Mouse (Mus musculus): ENCODE measurements around the gene Col5a3. TPM values are rescaled to one million over a fixed set of nuclear protein-coding genes. Genes with fewer than 3 reads are reported as not detected.

The Col5a3 gene
- polyA plus RNA-seq, 1 experiment, result 1.4 TPM

- 58% methylated on average over 5 of the region's 5 CpGs for WGBS
- no peak for DNase-seq (ENCODE audit: low read depth in 1 of 2, low spot score in 2 of 2)
- TF ChIP-seq POLR2A (IDR thresholded peaks at IDR 0.05; ENCODE audit: low read depth, low read length), result no peak
- TF ChIP-seq CTCF (IDR thresholded peaks at IDR 0.05; ENCODE audit: extremely low read depth, insufficient read depth, insufficient read length, insufficient replicate concordance), result no peak
- Histone ChIP-seq H3K4me3 (ENCODE audit: extremely low read depth, insufficient read depth, insufficient read length) (no peak overlapping the region), H3K36me3 (ENCODE audit: control insufficient read depth, insufficient read depth, low read length) (no peaks in the 10 kb centered on the region), H3K4me1 (ENCODE audit: control insufficient read depth, insufficient read depth, insufficient read length) (no peaks in the 10 kb centered on the region), H3K27ac (ENCODE audit: insufficient read depth, low read length) (no peak overlapping the region), H3K27me3 (ENCODE audit: control insufficient read depth, insufficient read depth, low read length) (no peaks in the 10 kb centered on the region)
These were observed 10.9 kb upstream of the Col5a3 start for GRCm38 (mm10) chr9:20825781-20826180.

DNA sequence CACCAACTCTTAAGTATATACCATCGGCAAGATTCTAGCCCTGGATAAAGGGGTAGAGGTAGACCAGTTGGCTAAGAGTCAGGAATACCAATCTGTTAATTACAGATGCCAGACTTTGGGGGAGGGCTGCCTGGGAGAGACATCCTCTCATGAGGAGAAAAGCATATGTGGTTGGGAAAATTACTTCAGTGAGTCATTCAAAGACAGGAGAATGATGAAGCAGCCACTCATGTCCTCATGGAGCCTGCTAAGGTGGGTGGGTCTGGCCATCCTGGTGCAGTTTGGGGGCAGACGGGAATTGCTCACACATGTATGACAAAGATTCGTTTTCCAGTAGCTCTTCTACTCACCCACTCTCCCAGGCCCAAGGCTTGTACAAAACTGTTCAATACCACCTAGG is 8.0 kb upstream of the Col5a3 start:
- H3K4me3 ChIP-seq (ENCODE audit: extremely low read depth, insufficient read depth, insufficient read length), result no peak overlapping the region
- no peak for TF ChIP-seq CTCF (IDR thresholded peaks at IDR 0.05; ENCODE audit: extremely low read depth, insufficient read depth, insufficient read length, insufficient replicate concordance)
- TF ChIP-seq POLR2A (IDR thresholded peaks at IDR 0.05; ENCODE audit: low read depth, low read length), result no peak
- 77% methylated on average over 3 of the region's 3 CpGs for WGBS
- no peaks in the 10 kb centered on the region for H3K4me1 ChIP-seq (ENCODE audit: control insufficient read depth, insufficient read depth, insufficient read length)
- no peak for DNase-seq (ENCODE audit: low read depth in 1 of 2, low spot score in 2 of 2)
- H3K27ac ChIP-seq (ENCODE audit: insufficient read depth, low read length), result no peak overlapping the region
- no peaks in the 10 kb centered on the region for H3K27me3 ChIP-seq (ENCODE audit: control insufficient read depth, insufficient read depth, low read length)
- H3K36me3 ChIP-seq (ENCODE audit: control insufficient read depth, insufficient read depth, low read length), result no peaks in the 10 kb centered on the region

DNA sequence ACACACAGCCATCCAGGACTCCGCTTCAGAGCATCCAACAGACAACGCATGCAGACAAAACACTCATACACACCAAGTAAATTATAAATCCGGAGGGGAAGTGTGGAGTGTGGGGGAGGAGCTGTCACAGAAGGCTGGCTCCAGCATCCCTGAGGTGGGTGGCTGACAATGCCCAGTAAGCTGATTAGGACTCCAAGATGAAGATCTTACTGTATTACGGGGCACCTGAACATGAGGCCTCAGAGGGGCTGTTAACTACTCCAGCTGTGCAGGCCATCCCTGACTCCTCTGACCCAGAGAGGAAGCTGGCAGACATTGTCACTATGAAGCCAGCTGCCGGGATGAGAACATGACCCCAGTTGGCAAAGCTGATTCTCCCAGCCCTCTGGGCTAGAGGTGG is 5.1 kb upstream of the Col5a3 start:
- Histone ChIP-seq H3K27ac (ENCODE audit: insufficient read depth, low read length) (no peak overlapping the region), H3K36me3 (ENCODE audit: control insufficient read depth, insufficient read depth, low read length) (no peaks in the 10 kb centered on the region), H3K27me3 (ENCODE audit: control insufficient read depth, insufficient read depth, low read length) (no peaks in the 10 kb centered on the region), H3K4me1 (ENCODE audit: control insufficient read depth, insufficient read depth, insufficient read length) (no peaks in the 10 kb centered on the region), H3K4me3 (ENCODE audit: extremely low read depth, insufficient read depth, insufficient read length) (no peak overlapping the region)
- no peak for DNase-seq (ENCODE audit: low read depth in 1 of 2, low spot score in 2 of 2)
- TF ChIP-seq POLR2A (IDR thresholded peaks at IDR 0.05; ENCODE audit: low read depth, low read length), result no peak
- TF ChIP-seq CTCF (IDR thresholded peaks at IDR 0.05; ENCODE audit: extremely low read depth, insufficient read depth, insufficient read length, insufficient replicate concordance), result no peak
- WGBS, result 72% methylated on average over 5 of the region's 5 CpGs

DNA sequence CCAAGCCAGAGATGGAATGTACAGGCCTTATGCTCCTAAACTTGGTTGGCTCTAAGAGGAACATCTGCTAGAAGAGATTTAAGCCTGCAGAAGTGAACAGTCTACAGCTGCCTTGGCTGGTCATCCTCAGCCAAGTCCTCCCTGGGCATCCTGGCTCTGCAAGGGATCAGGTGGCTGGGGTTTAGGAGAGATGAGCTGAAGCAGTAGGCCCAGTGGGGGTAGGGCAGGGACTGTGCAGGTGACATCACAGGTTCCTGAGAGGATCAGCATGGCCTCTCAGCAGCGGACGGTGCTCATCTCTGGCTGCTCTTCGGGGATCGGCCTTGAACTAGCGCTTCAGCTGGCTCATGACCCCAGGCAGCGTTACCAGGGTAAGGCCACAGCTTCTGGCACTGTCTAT is 3.4 kb upstream of the Col5a3 start, which contains the start of gene Rdh8:
Gene Rdh8, plus strand, starts transcription at position 268 of the 400 bp plus-strand sequence.
- no peak for DNase-seq (ENCODE audit: low read depth in 1 of 2, low spot score in 2 of 2)
- Histone ChIP-seq H3K27me3 (ENCODE audit: control insufficient read depth, insufficient read depth, low read length) (peaks cover 2% of the 10 kb centered on the region; the same call in 1 of the 2 replicates), H3K4me3 (ENCODE audit: extremely low read depth, insufficient read depth, insufficient read length) (no peak within 1 kb of the TSS), H3K27ac (ENCODE audit: insufficient read depth, low read length) (no peak within 1 kb of the TSS), H3K4me1 (ENCODE audit: control insufficient read depth, insufficient read depth, insufficient read length) (0 out of 2 replicates have a peak, but pooled peaks cover 2% of the 10 kb centered on the region), H3K36me3 (ENCODE audit: control insufficient read depth, insufficient read depth, low read length) (no peaks in the 10 kb centered on the region)
- WGBS, result 93% methylated on average over 6 of the region's 6 CpGs
- no peak for TF ChIP-seq POLR2A (IDR thresholded peaks at IDR 0.05; ENCODE audit: low read depth, low read length)
- no peak for TF ChIP-seq CTCF (IDR thresholded peaks at IDR 0.05; ENCODE audit: extremely low read depth, insufficient read depth, insufficient read length, insufficient replicate concordance)

GRCm38 (mm10) chr9:20812537-20813271 is 2.2 kb downstream of the Col5a3 start:
- 16% methylated on average over 19 of the region's 19 CpGs for WGBS
- no peak for DNase-seq (ENCODE audit: low read depth in 1 of 2, low spot score in 2 of 2)
- Histone ChIP-seq H3K4me3 (ENCODE audit: extremely low read depth, insufficient read depth, insufficient read length) (no peak overlapping the region), H3K27me3 (ENCODE audit: control insufficient read depth, insufficient read depth, low read length) (peaks cover 2% of the 10 kb centered on the region; the same call in 1 of the 2 replicates), H3K27ac (ENCODE audit: insufficient read depth, low read length) (no peak overlapping the region), H3K36me3 (ENCODE audit: control insufficient read depth, insufficient read depth, low read length) (no peaks in the 10 kb centered on the region), H3K4me1 (ENCODE audit: control insufficient read depth, insufficient read depth, insufficient read length) (0 out of 2 replicates have a peak, but pooled peaks cover 2% of the 10 kb centered on the region)
- TF ChIP-seq POLR2A (IDR thresholded peaks at IDR 0.05; ENCODE audit: low read depth, low read length) (no peak), CTCF (IDR thresholded peaks at IDR 0.05; ENCODE audit: extremely low read depth, insufficient read depth, insufficient read length, insufficient replicate concordance) (no peak)

DNA sequence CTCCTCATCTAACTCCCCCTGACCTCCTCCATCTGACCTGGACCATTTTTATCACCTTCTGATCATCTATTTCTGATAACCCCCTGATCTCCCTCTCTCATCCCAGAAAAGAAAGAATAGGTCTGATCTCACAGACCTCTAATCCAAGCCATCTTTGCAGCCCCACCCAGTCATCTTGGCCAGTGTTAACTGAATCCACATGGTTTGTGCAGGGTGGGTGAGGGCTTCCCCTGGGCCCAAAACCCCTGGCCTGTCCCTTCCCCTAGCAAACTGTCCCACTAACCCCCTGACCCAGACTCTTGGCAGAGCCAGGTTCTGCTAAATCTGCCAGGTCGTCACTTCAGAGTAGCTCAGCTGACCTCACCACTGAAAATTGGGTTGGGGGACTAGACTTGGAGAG is 4.1 kb downstream of the Col5a3 start:
- Histone ChIP-seq H3K4me1 (ENCODE audit: control insufficient read depth, insufficient read depth, insufficient read length) (0 out of 2 replicates have a peak, but pooled peaks cover 2% of the 10 kb centered on the region), H3K27me3 (ENCODE audit: control insufficient read depth, insufficient read depth, low read length) (peaks cover 2% of the 10 kb centered on the region; the same call in 1 of the 2 replicates), H3K4me3 (ENCODE audit: extremely low read depth, insufficient read depth, insufficient read length) (no peak overlapping the region), H3K36me3 (ENCODE audit: control insufficient read depth, insufficient read depth, low read length) (no peaks in the 10 kb centered on the region), H3K27ac (ENCODE audit: insufficient read depth, low read length) (no peak overlapping the region)
- 71% methylated on average over 1 of the region's 1 CpGs for WGBS
- TF ChIP-seq CTCF (IDR thresholded peaks at IDR 0.05; ENCODE audit: extremely low read depth, insufficient read depth, insufficient read length, insufficient replicate concordance) (no peak), POLR2A (IDR thresholded peaks at IDR 0.05; ENCODE audit: low read depth, low read length) (no peak)
- no peak for DNase-seq (ENCODE audit: low read depth in 1 of 2, low spot score in 2 of 2)

DNA sequence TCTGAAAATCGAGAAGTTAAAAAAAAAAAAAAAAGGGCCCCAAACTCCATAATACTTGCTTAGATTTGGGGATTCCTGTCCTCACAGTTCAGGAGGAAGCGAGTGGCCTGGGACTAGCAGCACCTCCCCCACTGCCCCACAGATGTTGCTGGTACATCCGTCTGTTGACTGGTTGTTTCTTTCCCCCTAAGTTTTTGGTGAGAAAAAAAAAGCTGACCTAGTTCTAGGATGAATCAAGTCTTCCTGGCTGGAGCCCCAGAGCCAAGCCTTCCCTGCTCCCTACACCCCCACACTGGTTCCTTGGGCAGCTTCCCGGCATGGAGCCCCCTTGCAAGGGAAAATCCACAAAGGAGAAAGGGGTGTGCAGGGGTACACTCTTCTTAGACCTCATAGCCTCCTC is 4.6 kb downstream of the Col5a3 start:
- whole genome bisulfite sequencing, result 53% methylated on average over 4 of the region's 4 CpGs
- H3K4me3 ChIP-seq (ENCODE audit: extremely low read depth, insufficient read depth, insufficient read length), result no peak overlapping the region
- H3K27me3 ChIP-seq (ENCODE audit: control insufficient read depth, insufficient read depth, low read length), result peaks cover 2% of the 10 kb centered on the region; the same call in 1 of the 2 replicates
- TF ChIP-seq POLR2A (IDR thresholded peaks at IDR 0.05; ENCODE audit: low read depth, low read length), result no peak
- no peak for TF ChIP-seq CTCF (IDR thresholded peaks at IDR 0.05; ENCODE audit: extremely low read depth, insufficient read depth, insufficient read length, insufficient replicate concordance)
- H3K36me3 ChIP-seq (ENCODE audit: control insufficient read depth, insufficient read depth, low read length), result no peaks in the 10 kb centered on the region
- no peak overlapping the region for H3K27ac ChIP-seq (ENCODE audit: insufficient read depth, low read length)
- no peak for DNase-seq (ENCODE audit: low read depth in 1 of 2, low spot score in 2 of 2)
- H3K4me1 ChIP-seq (ENCODE audit: control insufficient read depth, insufficient read depth, insufficient read length), result 0 out of 2 replicates have a peak, but pooled peaks cover 2% of the 10 kb centered on the region
